Mouse (Mus musculus): ENCODE results near the gene Mrgprh. TPM values are rescaled to one million over a fixed set of nuclear protein-coding genes. Genes with fewer than 3 reads are reported as not detected.

Mrgprh gene
- polyA plus RNA-seq (2015; fragmentation: Nextera tagmentation; extraction: Ambion mirVana) = 0.06 TPM in 1 of 2 replicates, not detected in the other

DNA sequence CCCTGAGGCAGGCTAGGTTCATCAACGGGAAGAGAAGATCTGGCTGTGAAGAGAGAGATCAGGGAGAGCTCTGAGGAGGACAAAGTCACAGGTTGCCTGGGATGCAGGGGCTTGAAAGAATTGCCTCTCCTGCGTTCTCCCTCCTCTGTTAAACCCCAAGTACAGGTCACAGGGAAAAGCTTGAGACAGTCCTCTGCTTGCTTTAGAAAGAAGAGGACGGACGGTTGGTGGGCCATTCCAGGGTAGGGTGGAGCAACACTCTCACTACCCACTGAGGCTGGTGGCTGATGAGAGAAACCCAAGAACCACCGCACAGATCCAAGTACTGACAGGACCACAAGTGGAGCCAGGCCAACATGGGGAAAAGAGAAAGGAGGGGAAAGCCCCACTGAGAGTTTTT is at the start of gene Mrgprh:
Gene Mrgprh (plus strand): TSS at position 301 of the 400 bp plus-strand sequence.
- Histone ChIP-seq H3K4me1 (no peaks in the 10 kb centered on the region), H3K4me3 (replicated peaks) (no peak within 1 kb of the TSS), H3K9ac (no peak within 1 kb of the TSS), H3K27me3 (replicated peaks) (no peaks in the 10 kb centered on the region), H3K27ac (no peak within 1 kb of the TSS), H3K4me2 (no peak within 1 kb of the TSS), H3K36me3 (no peaks in the 10 kb centered on the region), H3K9me3 (no peaks in the 10 kb centered on the region)
- no peak for ATAC-seq (ENCODE audit: insufficient read depth, low FRiP score, low read depth)
- 74% methylated on average over 5 of the region's 5 CpGs for WGBS

DNA sequence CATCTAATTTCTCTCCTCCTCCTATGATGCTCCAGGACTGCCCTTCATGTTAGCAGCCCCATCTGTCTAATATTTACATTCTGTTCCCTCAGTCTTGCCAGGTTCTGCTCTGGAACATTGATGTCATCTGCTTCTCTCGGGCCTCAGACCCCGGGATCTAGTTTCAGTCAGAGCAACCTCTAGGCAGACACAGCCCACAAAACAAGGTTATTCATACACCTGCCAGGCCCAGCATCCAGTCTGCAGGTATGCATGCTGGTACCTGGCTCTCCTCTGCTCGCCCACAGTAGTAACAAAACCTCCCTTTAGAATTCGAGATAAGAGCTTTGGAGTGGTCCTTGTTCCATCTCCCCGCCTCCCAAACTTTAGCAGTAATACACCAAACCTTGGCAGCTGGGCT is 45.5 kb upstream of the Mrgprh start:
- 72% methylated on average over 5 of the region's 5 CpGs for WGBS
- H3K4me3 ChIP-seq (replicated peaks) = no peak overlapping the region
- no peaks in the 10 kb centered on the region for H3K36me3 ChIP-seq
- no peaks in the 10 kb centered on the region for H3K4me1 ChIP-seq
- no peaks in the 10 kb centered on the region for H3K27me3 ChIP-seq (replicated peaks)
- H3K9ac ChIP-seq = no peak overlapping the region
- H3K4me2 ChIP-seq = no peak overlapping the region
- H3K27ac ChIP-seq = no peak overlapping the region
- no peaks in the 10 kb centered on the region for H3K9me3 ChIP-seq
- ATAC-seq (ENCODE audit: insufficient read depth, low FRiP score, low read depth) = no peak

DNA sequence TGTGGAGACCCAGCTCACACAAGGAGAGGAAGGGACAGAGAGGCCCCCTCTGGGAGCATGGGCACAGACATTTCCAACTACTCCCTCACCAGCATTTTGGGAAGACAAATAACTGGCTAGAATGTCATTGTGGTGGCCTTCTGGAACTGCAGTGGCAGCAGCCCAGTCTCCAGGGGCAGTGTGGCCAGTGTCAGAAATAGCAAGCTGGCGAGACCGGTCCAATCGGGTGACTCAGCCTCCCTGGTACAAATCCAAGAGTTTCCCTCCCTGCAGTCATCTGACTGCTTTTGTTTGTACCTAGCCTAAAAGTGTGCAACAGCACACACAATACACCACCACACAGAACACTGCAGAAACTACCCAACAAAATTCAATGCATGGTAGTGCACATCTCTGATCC is 43.6 kb upstream of the Mrgprh start:
- Histone ChIP-seq H3K4me2 (no peak overlapping the region), H3K27me3 (replicated peaks) (no peaks in the 10 kb centered on the region), H3K36me3 (no peaks in the 10 kb centered on the region), H3K9ac (no peak overlapping the region), H3K4me1 (no peaks in the 10 kb centered on the region), H3K9me3 (no peaks in the 10 kb centered on the region), H3K27ac (no peak overlapping the region), H3K4me3 (replicated peaks) (no peak overlapping the region)
- ATAC-seq (ENCODE audit: insufficient read depth, low FRiP score, low read depth) = no peak
- WGBS = 89% methylated on average over 3 of the region's 3 CpGs

DNA sequence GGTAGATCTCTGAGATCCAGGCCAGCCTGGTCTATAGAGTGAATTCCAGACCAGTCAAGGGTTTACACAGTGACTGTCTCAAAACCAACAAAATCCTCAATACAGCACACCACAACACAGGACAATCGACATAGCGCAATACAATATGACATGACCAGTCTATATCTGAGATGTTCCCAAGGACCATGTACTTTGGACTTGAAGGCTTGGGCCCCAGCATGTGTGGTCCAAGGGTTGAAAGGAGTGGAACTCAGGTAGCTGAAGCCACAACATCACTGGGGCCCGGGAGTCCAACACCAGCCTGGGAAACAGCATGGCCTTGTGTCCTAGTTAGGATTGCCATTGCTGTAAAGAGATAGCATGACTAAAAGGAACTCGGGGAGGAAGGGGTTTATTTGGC is 43.2 kb upstream of the Mrgprh start:
- no peak overlapping the region for H3K9ac ChIP-seq
- no peaks in the 10 kb centered on the region for H3K4me1 ChIP-seq
- H3K27ac ChIP-seq = no peak overlapping the region
- H3K9me3 ChIP-seq = no peaks in the 10 kb centered on the region
- no peak overlapping the region for H3K4me3 ChIP-seq (replicated peaks)
- 87% methylated on average over 4 of the region's 4 CpGs for WGBS
- H3K4me2 ChIP-seq = no peak overlapping the region
- no peaks in the 10 kb centered on the region for H3K27me3 ChIP-seq (replicated peaks)
- no peak for ATAC-seq (ENCODE audit: insufficient read depth, low FRiP score, low read depth)
- no peaks in the 10 kb centered on the region for H3K36me3 ChIP-seq

DNA sequence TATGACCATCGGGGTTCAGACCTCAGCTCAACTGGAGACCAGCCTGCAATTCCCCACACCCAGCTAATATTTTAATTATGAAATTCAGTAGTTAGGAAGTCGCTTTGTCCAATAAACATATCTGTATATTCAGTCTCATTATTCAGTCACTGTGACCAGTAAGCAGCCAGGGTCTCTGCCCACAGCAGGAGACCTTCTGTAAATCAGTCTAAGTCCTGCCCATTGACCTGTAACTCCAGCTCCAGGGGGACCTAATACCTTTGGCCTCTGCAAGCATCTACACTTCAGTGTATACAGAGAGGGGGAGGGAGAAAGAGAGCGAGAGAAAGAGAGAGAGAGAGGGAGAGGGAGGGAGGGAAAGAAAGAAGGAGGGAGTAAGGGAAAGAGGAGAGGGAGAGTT is 41.5 kb upstream of the Mrgprh start:
- 70% methylated on average over 3 of the region's 3 CpGs for WGBS
- Histone ChIP-seq H3K4me1 (no peaks in the 10 kb centered on the region), H3K9ac (no peak overlapping the region), H3K27me3 (replicated peaks) (no peaks in the 10 kb centered on the region), H3K9me3 (no peaks in the 10 kb centered on the region), H3K36me3 (no peaks in the 10 kb centered on the region), H3K4me2 (no peak overlapping the region), H3K27ac (no peak overlapping the region), H3K4me3 (replicated peaks) (no peak overlapping the region)
- no peak for ATAC-seq (ENCODE audit: insufficient read depth, low FRiP score, low read depth)

DNA sequence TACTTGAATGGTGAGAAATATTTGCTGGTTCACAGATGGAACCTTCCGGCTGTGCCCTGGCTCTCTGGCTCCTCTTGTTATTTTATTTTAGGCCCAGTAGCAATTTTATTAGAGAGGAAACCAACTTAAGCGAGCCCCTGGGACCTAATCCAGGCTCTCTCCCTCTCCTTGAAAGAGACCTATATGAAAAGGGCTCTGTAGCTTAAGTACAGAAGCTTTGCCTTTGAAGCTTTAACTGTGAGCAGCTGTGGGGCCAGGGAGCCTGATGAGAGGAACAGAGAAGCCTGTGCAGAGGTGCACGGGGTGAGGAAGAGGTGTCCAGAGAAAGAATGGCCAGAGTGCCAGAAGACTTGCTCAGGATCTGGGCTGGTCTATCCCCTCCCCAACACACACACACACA is 41.0 kb upstream of the Mrgprh start:
- no peak overlapping the region for H3K4me2 ChIP-seq
- H3K9me3 ChIP-seq = no peaks in the 10 kb centered on the region
- H3K9ac ChIP-seq = no peak overlapping the region
- no peaks in the 10 kb centered on the region for H3K4me1 ChIP-seq
- no peak overlapping the region for H3K27ac ChIP-seq
- H3K36me3 ChIP-seq = no peaks in the 10 kb centered on the region
- 62% methylated on average over 3 of the region's 3 CpGs for WGBS
- no peak overlapping the region for H3K4me3 ChIP-seq (replicated peaks)
- no peaks in the 10 kb centered on the region for H3K27me3 ChIP-seq (replicated peaks)
- ATAC-seq (ENCODE audit: insufficient read depth, low FRiP score, low read depth) = no peak

DNA sequence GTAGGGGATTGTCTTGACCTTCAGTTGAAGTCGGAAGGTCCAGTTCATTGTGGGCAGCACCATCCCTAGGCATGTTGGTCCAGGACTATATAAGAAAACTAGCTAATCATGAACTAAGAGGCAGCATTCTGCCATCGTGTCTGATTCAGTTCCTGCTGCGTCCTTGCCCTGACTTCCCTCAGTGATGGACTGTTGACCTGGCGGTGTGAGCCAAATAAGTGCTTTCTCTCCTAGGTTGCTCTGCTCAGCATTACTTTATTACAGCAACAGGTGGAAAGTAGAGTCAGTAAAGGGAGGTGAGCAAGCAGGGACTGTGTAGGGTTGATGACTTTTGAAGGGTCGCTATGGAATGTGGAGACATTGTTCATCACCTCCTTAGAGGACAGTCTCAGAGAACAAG is 40.1 kb upstream of the Mrgprh start:
- Histone ChIP-seq H3K4me1 (no peaks in the 10 kb centered on the region), H3K27ac (no peak overlapping the region), H3K36me3 (no peaks in the 10 kb centered on the region), H3K9ac (no peak overlapping the region), H3K4me2 (no peak overlapping the region), H3K9me3 (no peaks in the 10 kb centered on the region), H3K27me3 (replicated peaks) (no peaks in the 10 kb centered on the region), H3K4me3 (replicated peaks) (no peak overlapping the region)
- ATAC-seq (ENCODE audit: insufficient read depth, low FRiP score, low read depth) = no peak
- WGBS = 86% methylated on average over 5 of the region's 5 CpGs

DNA sequence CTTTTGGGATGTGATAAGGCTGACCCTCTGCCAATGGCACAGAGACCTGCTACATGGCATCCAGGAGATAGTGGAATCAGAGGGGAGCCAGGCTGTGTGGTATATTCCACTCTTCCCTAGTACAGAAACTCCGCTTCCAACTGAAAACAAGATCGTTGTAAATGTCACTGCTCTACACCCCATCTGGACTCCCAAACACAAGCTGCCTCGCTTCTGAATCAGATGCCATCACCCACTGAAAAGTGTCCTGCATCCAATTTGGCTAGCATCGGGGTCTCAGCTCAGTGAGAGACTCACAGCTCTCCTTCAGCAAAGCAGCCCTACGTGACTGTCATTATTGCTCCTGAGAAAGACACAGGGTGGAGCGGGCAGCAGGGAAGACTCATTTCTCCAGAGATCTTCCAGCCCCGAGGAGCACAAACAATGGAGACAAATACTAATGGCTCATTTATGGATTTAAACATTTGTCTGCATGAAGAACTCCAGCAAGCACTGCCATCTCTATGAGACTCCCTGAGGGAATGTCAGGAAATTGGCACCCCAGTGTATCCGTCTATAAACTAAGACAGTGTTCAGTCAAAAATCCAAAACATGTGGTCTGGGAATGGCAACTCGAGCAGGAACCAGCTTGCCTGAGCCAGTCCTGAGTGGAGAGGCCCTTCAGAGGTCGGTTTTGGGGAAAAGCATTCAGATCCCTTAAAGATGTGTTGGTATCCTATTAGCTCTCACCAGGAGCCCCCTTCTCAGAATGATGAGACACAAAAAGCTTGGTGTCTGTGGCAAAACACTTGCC is 36.2 kb upstream of the Mrgprh start:
- WGBS = 60% methylated on average over 10 of the region's 10 CpGs
- Histone ChIP-seq H3K4me3 (replicated peaks) (no peak overlapping the region), H3K36me3 (no peaks in the 10 kb centered on the region), H3K4me1 (no peaks in the 10 kb centered on the region), H3K9me3 (no peaks in the 10 kb centered on the region), H3K27me3 (replicated peaks) (no peaks in the 10 kb centered on the region), H3K4me2 (no peak overlapping the region), H3K9ac (no peak overlapping the region), H3K27ac (no peak overlapping the region)
- ATAC-seq (ENCODE audit: insufficient read depth, low FRiP score, low read depth) = no peak

DNA sequence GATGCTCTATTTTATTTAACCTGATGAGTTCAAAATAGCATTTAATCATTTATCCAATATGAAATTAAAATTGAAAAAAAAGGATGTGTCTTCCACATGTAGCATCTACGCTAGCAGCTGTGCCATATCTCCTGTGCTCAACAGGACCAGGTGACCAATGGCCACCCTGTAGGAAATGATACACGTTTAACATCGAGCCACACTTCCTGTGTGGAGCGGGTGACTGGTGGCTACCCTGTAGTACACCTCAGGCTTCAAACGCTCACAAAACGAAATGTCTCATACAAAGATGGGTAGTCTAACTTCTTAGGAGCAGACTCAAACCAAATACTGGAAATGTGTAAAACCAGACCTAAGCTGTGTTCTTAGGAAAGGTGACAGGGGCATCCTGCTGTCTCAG is 32.0 kb upstream of the Mrgprh start:
- 74% methylated on average over 6 of the region's 6 CpGs for WGBS
- H3K36me3 ChIP-seq = no peaks in the 10 kb centered on the region
- H3K4me3 ChIP-seq (replicated peaks) = no peak overlapping the region
- no peaks in the 10 kb centered on the region for H3K27me3 ChIP-seq (replicated peaks)
- no peak overlapping the region for H3K27ac ChIP-seq
- H3K4me1 ChIP-seq = peaks cover 6% of the 10 kb centered on the region; the same call in 1 of the 2 replicates
- no peak overlapping the region for H3K9ac ChIP-seq
- no peak overlapping the region for H3K4me2 ChIP-seq
- H3K9me3 ChIP-seq = no peaks in the 10 kb centered on the region
- ATAC-seq (ENCODE audit: insufficient read depth, low FRiP score, low read depth) = no peak

DNA sequence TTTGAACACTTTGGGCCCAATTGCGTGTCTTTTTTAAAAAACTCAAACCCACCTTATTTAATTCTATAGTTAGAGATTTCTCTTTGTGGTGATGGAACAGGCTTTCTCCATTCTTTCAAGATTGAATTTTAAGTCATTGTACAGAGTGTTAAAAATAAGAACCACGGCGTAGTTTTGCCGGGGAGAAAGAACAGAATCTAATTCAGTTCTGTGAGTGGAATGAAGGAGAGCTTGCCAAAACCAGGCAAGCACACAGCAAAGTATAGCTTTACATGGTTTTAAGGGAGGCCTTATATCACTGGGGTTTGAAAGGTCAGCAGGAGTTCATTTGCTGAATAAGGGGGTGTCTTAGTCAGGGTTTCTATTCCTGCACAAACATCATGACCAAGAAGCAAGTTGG is 31.3 kb upstream of the Mrgprh start:
- no peak overlapping the region for H3K9ac ChIP-seq
- no peak overlapping the region for H3K4me3 ChIP-seq (replicated peaks)
- peaks cover 6% of the 10 kb centered on the region; the same call in 1 of the 2 replicates for H3K4me1 ChIP-seq
- ATAC-seq (ENCODE audit: insufficient read depth, low FRiP score, low read depth) = no peak
- no peak overlapping the region for H3K27ac ChIP-seq
- no peaks in the 10 kb centered on the region for H3K36me3 ChIP-seq
- no peaks in the 10 kb centered on the region for H3K27me3 ChIP-seq (replicated peaks)
- 76% methylated on average over 4 of the region's 4 CpGs for WGBS
- H3K9me3 ChIP-seq = no peaks in the 10 kb centered on the region
- no peak overlapping the region for H3K4me2 ChIP-seq

DNA sequence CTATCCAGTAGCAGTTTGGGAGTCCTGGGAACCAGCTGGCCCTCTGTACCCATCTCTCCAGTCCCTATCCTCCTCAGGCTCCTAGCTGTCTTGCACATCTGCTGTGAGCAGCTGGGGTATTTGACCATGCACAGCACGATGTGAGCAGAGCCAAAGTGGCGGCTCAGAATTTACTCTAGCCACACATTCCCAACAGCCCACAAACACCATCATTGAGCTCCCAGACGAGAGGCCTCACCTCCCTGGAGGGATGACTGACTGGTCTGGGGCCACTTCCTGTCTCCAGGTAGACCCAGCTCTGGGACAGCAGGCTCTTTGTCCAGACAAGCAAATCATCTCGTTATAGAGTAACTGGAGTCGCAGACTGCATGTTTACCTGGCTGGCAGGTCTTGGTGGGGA is 30.0 kb upstream of the Mrgprh start:
- Histone ChIP-seq H3K36me3 (no peaks in the 10 kb centered on the region), H3K4me2 (no peak overlapping the region), H3K4me3 (replicated peaks) (no peak overlapping the region), H3K27me3 (replicated peaks) (no peaks in the 10 kb centered on the region), H3K9me3 (no peaks in the 10 kb centered on the region), H3K4me1 (peaks cover 6% of the 10 kb centered on the region; the same call in 1 of the 2 replicates), H3K27ac (peak overlapping the region; percentile 16; the same call in 1 of the 2 replicates), H3K9ac (no peak overlapping the region)
- 40% methylated on average over 5 of the region's 5 CpGs for WGBS
- peak; percentile 50; the same call in 1 of the 2 replicates for ATAC-seq (ENCODE audit: insufficient read depth, low FRiP score, low read depth)

DNA sequence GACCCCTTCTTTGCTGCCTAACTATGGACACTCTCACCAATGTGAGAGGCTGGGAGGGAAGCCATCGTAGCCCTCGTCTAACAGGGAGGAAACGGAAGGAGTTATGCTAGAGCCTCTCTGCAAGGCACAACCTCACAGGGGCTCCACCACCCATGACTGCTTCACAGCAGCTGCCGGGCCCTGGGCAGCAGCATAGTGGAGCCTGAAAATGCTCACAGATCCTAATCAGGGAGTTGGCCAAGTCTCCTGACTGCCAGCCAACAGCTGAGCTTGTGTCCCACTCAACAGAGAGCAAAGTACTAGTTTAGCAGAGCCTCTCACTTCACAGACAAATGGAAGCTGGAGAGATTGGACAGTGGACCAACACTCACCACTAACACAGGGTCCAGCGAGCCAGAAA is 29.4 kb upstream of the Mrgprh start:
- 69% methylated on average over 5 of the region's 5 CpGs for WGBS
- ATAC-seq (ENCODE audit: insufficient read depth, low FRiP score, low read depth) = no peak
- peak overlapping the region; percentile 16; the same call in 1 of the 2 replicates for H3K27ac ChIP-seq

More for the DNA sequence above, 29.4 kb upstream of the Mrgprh start:
- H3K4me2 ChIP-seq = no peak overlapping the region
- H3K4me3 ChIP-seq (replicated peaks) = no peak overlapping the region
- H3K4me1 ChIP-seq = peaks cover 6% of the 10 kb centered on the region; the same call in 1 of the 2 replicates
- H3K36me3 ChIP-seq = no peaks in the 10 kb centered on the region
- H3K9ac ChIP-seq = no peak overlapping the region
- no peaks in the 10 kb centered on the region for H3K27me3 ChIP-seq (replicated peaks)
- H3K9me3 ChIP-seq = no peaks in the 10 kb centered on the region
